Mouse (Mus musculus) ES-Bruce4 (cell line): ENCODE measurements at regions not wholly inside any gene's neighbourhood (a gene's known extent, or its start where the extent isn't known, plus 50 kb on each side); places are given as distances from the start of the nearest gene placed in this dataset.

Experiments
- CTCF ChIP-seq: IDR thresholded peaks from one replicate; pipeline ENCODE4 v1.8.1; 2011; ENCODE audit warnings: low read depth, low read length
- EP300 ChIP-seq: IDR thresholded peaks from 2 replicates; pipeline ENCODE4 v1.6.1; 2011; ENCODE audit warnings: low read depth, low read length; ENCODE audit not compliant: insufficient read depth
- POLR2A ChIP-seq: IDR thresholded peaks from one replicate; pipeline ENCODE4 v1.8.1; 2011; ENCODE audit warnings: low read length; ENCODE audit not compliant: insufficient read depth

DNA sequence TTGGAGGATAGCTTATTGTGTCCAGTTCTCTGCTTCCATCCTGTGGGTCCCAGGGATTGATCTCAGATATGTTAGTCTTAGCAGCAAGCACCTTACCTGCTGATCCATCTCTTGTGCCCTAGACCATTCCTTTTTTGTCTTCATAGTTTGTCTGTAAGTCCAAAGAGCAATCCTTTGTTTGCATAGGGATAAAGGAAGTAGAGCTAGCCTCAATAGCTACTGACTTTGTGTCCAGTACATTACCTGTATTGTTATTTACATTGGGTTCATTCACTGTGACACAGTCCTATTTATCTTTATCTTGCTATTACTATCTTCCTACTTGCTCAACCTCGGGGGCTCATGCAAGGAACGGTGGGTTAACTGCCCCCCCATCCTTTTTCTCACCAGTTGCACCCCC, 196.2 kb downstream of the Nucb2 start:
- TF ChIP-seq CTCF: no peak
- no peak for TF ChIP-seq POLR2A
- TF ChIP-seq EP300: no peak
